In genomic region chr3:81149109-81149521, GRCm38 (mm10) we compare ENCODE assay signal across 12 mouse cellular contexts.
DNase-seq lines count a peak whose midpoint lies in the region; ATAC-seq lines count a peak whose summit lies in the region.
"Had no signal": no experiment of that assay in that cellular context is flagged by ENCODE, and none has a peak within 500 bp of the region (broad histone marks: within the 10 kb centered on the region; RNA-seq: fewer than 3 reads in every experiment).

No protein-coding gene starts in this region.

- H3K9ac ChIP-seq in limb, embryonic 11.5 days (ENCODE audit: low read length), result no peak overlapping the region
- H3K9ac ChIP-seq: heart, embryonic 12.5 days; stomach, embryonic 15.5 days had no signal

- H3K9me3 ChIP-seq in limb, embryonic 11.5 days (ENCODE audit: control insufficient read depth, low read length), result no peaks in the 10 kb centered on the region
- H3K9me3 ChIP-seq in limb, embryonic 10.5 days (replicated peaks), result no peaks in the 10 kb centered on the region
- H3K9me3 ChIP-seq: heart, embryonic 12.5 days; stomach, embryonic 15.5 days had no signal

- H3K4me1 ChIP-seq in limb, embryonic 11.5 days (ENCODE audit: control insufficient read depth, insufficient read depth, low read length), result peaks cover 12% of the 10 kb centered on the region; the same call in 1 of the 2 replicates
- peaks cover 24% of the 10 kb centered on the region for H3K4me1 ChIP-seq in limb, embryonic 10.5 days
- H3K4me1 ChIP-seq: heart, embryonic 12.5 days; stomach, embryonic 15.5 days had no signal

- H3K4me2 ChIP-seq in limb, embryonic 11.5 days (ENCODE audit: low read depth, severe bottlenecking), result no peak overlapping the region
- H3K4me2 ChIP-seq: heart, embryonic 12.5 days; stomach, embryonic 15.5 days had no signal

- WGBS in limb, embryonic 11.5 days, result 38% methylated on average over 3 of the region's 3 CpGs
- 54% methylated on average over 3 of the region's 3 CpGs for WGBS in limb, embryonic 10.5 days

- ATAC-seq in limb, embryonic 11.5 days (ENCODE audit: insufficient number of reproducible peaks, low FRiP score, low TSS enrichment, low read depth), result no peak
- ATAC-seq in granulocyte monocyte progenitor cell, adult 5-6 weeks (replicated peaks; ENCODE audit: poor library complexity, severe bottlenecking), result peak; percentile 67

- peak; percentile 34 for DNase-seq in limb, embryonic 11.5 days (ENCODE audit: low spot score)
- no peak for DNase-seq in limb, embryonic 10.5 days (ENCODE audit: low spot score)
- peak; percentile 26 for DNase-seq in thymus, postnatal 0 days (ENCODE audit: low spot score)
- DNase-seq in thymus, postnatal 25 days, result no peak
- peak; percentile 41 for DNase-seq in telencephalon, adult 2 months (ENCODE audit: low read depth, low spot score)
- DNase-seq in heart, adult 9 months (ENCODE audit: low spot score in 2 of 2), result no peak
- DNase-seq: cerebellum, postnatal 25 days; left cerebral cortex, postnatal 4 days had no signal

- no peak overlapping the region for H3K27ac ChIP-seq in limb, embryonic 11.5 days (replicated peaks; ENCODE audit: low read depth, low read length)
- no peak overlapping the region for H3K27ac ChIP-seq in limb, embryonic 10.5 days
- H3K27ac ChIP-seq: kidney, postnatal 0 days; stomach, embryonic 15.5 days had no signal

- H3K36me3 ChIP-seq in limb, embryonic 11.5 days (ENCODE audit: control insufficient read depth, insufficient read depth, low read length), result no peaks in the 10 kb centered on the region
- H3K36me3 ChIP-seq in limb, embryonic 10.5 days, result no peaks in the 10 kb centered on the region
- H3K36me3 ChIP-seq: heart, embryonic 12.5 days; stomach, embryonic 15.5 days had no signal

- H3K27me3 ChIP-seq in limb, embryonic 11.5 days (ENCODE audit: control insufficient read depth, insufficient read depth, low read length), result no peaks in the 10 kb centered on the region
- H3K27me3 ChIP-seq in limb, embryonic 10.5 days (ENCODE audit: low read depth, poor library complexity, severe bottlenecking), result no peaks in the 10 kb centered on the region
- H3K27me3 ChIP-seq: heart, embryonic 12.5 days; stomach, embryonic 15.5 days had no signal

- no peak overlapping the region for H3K4me3 ChIP-seq in limb, embryonic 11.5 days (ENCODE audit: low read depth, low read length)
- no peak overlapping the region for H3K4me3 ChIP-seq in limb, embryonic 10.5 days
- H3K4me3 ChIP-seq: heart, embryonic 12.5 days; stomach, embryonic 15.5 days had no signal

Comparison
In these comparisons a context has a peak if more than half of its experiments do, and no peak if none do; other contexts are left out.
1. DNase-seq: peak in limb, embryonic 11.5 days (single experiment), thymus, postnatal 0 days (single experiment) and telencephalon, adult 2 months (single experiment); none in limb, embryonic 10.5 days (single experiment), thymus, postnatal 25 days (single experiment) and heart, adult 9 months (0 of 2).